Comparison of ENCODE assay signal across 8 mouse cellular contexts in the genomic region with DNA sequence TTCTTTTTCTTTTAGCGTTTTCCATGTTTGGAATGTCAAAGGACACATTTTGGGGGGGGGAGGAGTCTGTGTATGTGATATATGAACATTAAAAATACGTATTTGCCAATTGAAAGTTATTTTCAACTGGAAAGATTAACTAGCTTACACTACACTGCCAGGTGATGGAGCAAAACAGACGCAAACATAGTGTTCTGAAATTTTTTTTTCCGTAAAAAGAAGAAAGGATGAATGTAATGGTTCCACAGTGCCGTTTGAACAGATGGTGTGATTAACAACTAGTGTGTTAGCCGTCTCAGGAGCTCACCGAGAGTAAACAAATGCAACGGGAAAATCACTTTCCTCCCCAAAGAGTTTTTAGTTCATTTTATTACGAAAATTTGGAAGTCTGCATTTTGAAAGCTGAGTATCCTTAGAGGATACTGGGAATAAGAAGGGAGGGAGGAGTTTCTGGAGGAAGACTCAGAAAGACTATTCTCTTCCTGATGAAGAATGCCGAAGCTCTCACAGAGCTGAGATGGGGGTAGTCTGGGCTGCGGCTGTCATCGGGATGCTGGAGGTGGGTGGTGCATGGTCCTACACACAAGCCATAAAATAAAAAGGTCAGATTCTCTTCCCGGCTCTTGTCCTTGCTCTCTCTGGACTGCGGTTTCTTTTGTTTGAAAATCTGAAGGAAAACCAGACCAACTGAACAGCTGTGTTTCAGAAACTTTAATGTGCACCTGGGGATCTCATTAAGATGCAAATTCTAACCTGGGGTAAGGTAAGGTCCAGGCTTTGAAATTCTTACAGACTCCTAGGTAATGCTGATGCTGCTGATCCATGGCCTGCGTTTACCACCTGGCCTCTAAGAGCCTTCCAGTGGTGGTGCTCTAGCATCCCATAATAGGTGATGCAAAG.
DNase-seq lines count a peak whose midpoint lies in the region; ATAC-seq and TF ChIP-seq lines count a peak whose summit lies in the region.

No protein-coding gene starts in this region.

- no peak for TF ChIP-seq POLR2A in lung, adult 2 months (IDR thresholded peaks at IDR 0.05; ENCODE audit: borderline replicate concordance, extremely low read depth, low read depth, low read length)

- peak; percentile 62 for ATAC-seq in hindbrain, embryonic 16.5 days
- ATAC-seq in midbrain, embryonic 14.5 days (ENCODE audit: low FRiP score, low TSS enrichment), result 0 out of 2 replicates have a peak, but pooled peaks have one; percentile 8

- DNase-seq in lung, adult 2 months, result no peak
- no peak for DNase-seq in lung, postnatal 4 days
- DNase-seq in embryonic facial prominence, embryonic 10.5 days (ENCODE audit: low spot score), result no peak
- peak; percentile 49 for DNase-seq in midbrain, embryonic 14.5 days
- DNase-seq in thymus, postnatal 36 days, result no peak
- no peak for DNase-seq in adrenal gland, postnatal 10 days
- no peak for DNase-seq in right cerebral cortex, adult 2 months (ENCODE audit: low spot score in 2 of 2)

- 14% methylated on average over 15 of the region's 15 CpGs for WGBS in lung, adult 2 months
- WGBS in embryonic facial prominence, embryonic 10.5 days, result 12% methylated on average over 15 of the region's 15 CpGs
- WGBS in hindbrain, embryonic 16.5 days, result 6% methylated on average over 15 of the region's 15 CpGs
- 8% methylated on average over 15 of the region's 15 CpGs for WGBS in midbrain, embryonic 14.5 days

- H3K9ac ChIP-seq in hindbrain, embryonic 16.5 days (ENCODE audit: low read depth, low read length), result peak overlapping the region; percentile 2; the same call in 1 of the 2 replicates
- H3K9ac ChIP-seq in midbrain, embryonic 14.5 days (replicated peaks; ENCODE audit: low read length), result peak overlapping the region; percentile 13

- no peaks in the 10 kb centered on the region for H3K27me3 ChIP-seq in embryonic facial prominence, embryonic 10.5 days (replicated peaks; ENCODE audit: low read depth, poor library complexity, severe bottlenecking)
- no peaks in the 10 kb centered on the region for H3K27me3 ChIP-seq in hindbrain, embryonic 16.5 days (replicated peaks; ENCODE audit: control insufficient read depth, insufficient read depth, low read length)
- H3K27me3 ChIP-seq in midbrain, embryonic 14.5 days (ENCODE audit: control insufficient read depth, insufficient read depth, low read length), result no peaks in the 10 kb centered on the region

- no peaks in the 10 kb centered on the region for H3K9me3 ChIP-seq in embryonic facial prominence, embryonic 10.5 days
- no peaks in the 10 kb centered on the region for H3K9me3 ChIP-seq in hindbrain, embryonic 16.5 days (ENCODE audit: control insufficient read depth, low read length)
- no peaks in the 10 kb centered on the region for H3K9me3 ChIP-seq in midbrain, embryonic 14.5 days (ENCODE audit: control insufficient read depth, low read length)

- H3K27ac ChIP-seq in embryonic facial prominence, embryonic 10.5 days (replicated peaks), result peak overlapping the region; percentile 82
- peak overlapping the region; percentile 14; the same call in 1 of the 2 replicates for H3K27ac ChIP-seq in hindbrain, embryonic 16.5 days (ENCODE audit: low read depth, low read length)
- H3K27ac ChIP-seq in midbrain, embryonic 14.5 days (replicated peaks; ENCODE audit: low read depth, low read length), result no peak overlapping the region; the same call in 1 of the 2 replicates

- peaks cover 6% of the 10 kb centered on the region for H3K4me1 ChIP-seq in lung, adult 2 months (ENCODE audit: control insufficient read depth, insufficient read depth, low read length)
- H3K4me1 ChIP-seq in embryonic facial prominence, embryonic 10.5 days, result peaks cover 35% of the 10 kb centered on the region
- H3K4me1 ChIP-seq in hindbrain, embryonic 16.5 days (ENCODE audit: control insufficient read depth, insufficient read depth, low read depth, low read length), result peaks cover 3% of the 10 kb centered on the region; the same call in 1 of the 2 replicates
- peaks cover 10% of the 10 kb centered on the region for H3K4me1 ChIP-seq in midbrain, embryonic 14.5 days (ENCODE audit: control insufficient read depth, insufficient read depth, low read length)

- H3K4me3 ChIP-seq in lung, adult 2 months (replicated peaks; ENCODE audit: extremely low read depth, low read depth, low read length), result peak overlapping the region; percentile 30
- H3K4me3 ChIP-seq in embryonic facial prominence, embryonic 10.5 days, result peak overlapping the region; percentile 50
- peak overlapping the region; percentile 43 for H3K4me3 ChIP-seq in hindbrain, embryonic 16.5 days (ENCODE audit: low read length)
- peak overlapping the region; percentile 39 for H3K4me3 ChIP-seq in midbrain, embryonic 14.5 days (replicated peaks; ENCODE audit: low read depth, low read length)

- H3K4me2 ChIP-seq in hindbrain, embryonic 16.5 days (ENCODE audit: low read length), result peak overlapping the region; percentile 68
- H3K4me2 ChIP-seq in midbrain, embryonic 14.5 days (ENCODE audit: low read length), result peak overlapping the region; percentile 69

- no peaks in the 10 kb centered on the region for H3K36me3 ChIP-seq in embryonic facial prominence, embryonic 10.5 days (replicated peaks)
- no peaks in the 10 kb centered on the region for H3K36me3 ChIP-seq in hindbrain, embryonic 16.5 days (ENCODE audit: control insufficient read depth, insufficient read depth, low read length)
- no peaks in the 10 kb centered on the region for H3K36me3 ChIP-seq in midbrain, embryonic 14.5 days (ENCODE audit: control insufficient read depth, insufficient read depth, low read length)

- TF ChIP-seq CTCF in lung, adult 2 months (IDR thresholded peaks at IDR 0.05; ENCODE audit: insufficient read depth, low read length), result no peak
